Mouse (Mus musculus) testis, adult 2 months (tissue): ENCODE data around the gene Bdh2. TPM values are rescaled to one million over a fixed set of nuclear protein-coding genes. Genes with fewer than 3 reads are reported as not detected.

Experiments
- H3K27ac ChIP-seq: fragments of 200-500 bp; 2 replicates; pipeline ENCODE4 v1.5.1; 2012; ENCODE audit warnings: low read depth, low read length; ENCODE audit not compliant: control insufficient read depth, insufficient read depth
- H3K27me3 ChIP-seq: fragments of 200-500 bp; 2 replicates; pipeline ENCODE4 v1.6.1; 2012; ENCODE audit warnings: mild to moderate bottlenecking, low read length, moderate library complexity; ENCODE audit not compliant: control insufficient read depth, insufficient read depth
- H3K36me3 ChIP-seq: fragments of 200-500 bp; 2 replicates; pipeline ENCODE4 v1.6.1; 2012; ENCODE audit warnings: mild to moderate bottlenecking, low read length; ENCODE audit not compliant: control insufficient read depth, insufficient read depth
- H3K4me1 ChIP-seq: fragments of 200-500 bp; 2 replicates; pipeline ENCODE4 v1.6.1; 2012; ENCODE audit warnings: low read length; ENCODE audit not compliant: control insufficient read depth, insufficient read depth
- H3K4me3 ChIP-seq: fragments of 200-500 bp; 2 replicates; pipeline ENCODE4 v1.5.1; 2012; ENCODE audit warnings: low read depth, mild to moderate bottlenecking, low read length, moderate library complexity, mixed read lengths; ENCODE audit not compliant: control insufficient read depth
- CTCF ChIP-seq: fragments of 200-500 bp; IDR thresholded peaks from 2 replicates; pipeline ENCODE4 v1.5.1; 2012; ENCODE audit warnings: low read depth, mild to moderate bottlenecking, inconsistent platforms, low read length, moderate library complexity; ENCODE audit not compliant: control insufficient read depth, insufficient read depth, insufficient replicate concordance
- POLR2A ChIP-seq: fragments of 200-500 bp; IDR thresholded peaks from 2 replicates; pipeline ENCODE4 v1.6.1; 2012; ENCODE audit warnings: low read depth, mild to moderate bottlenecking, inconsistent platforms, low read length, moderate library complexity; ENCODE audit not compliant: control insufficient read depth
- polyA plus RNA-seq: library from polyadenylated mRNA; depleted of rRNA; stranded (reverse); fragments of >200 nt; gene quantifications from 2 replicates; pipeline ENCODE4 v1.2.3, GENCODE M21; 2012

Gene Bdh2
- polyA plus RNA-seq, 1 experiment: 1.6 TPM

GRCm38 (mm10) chr3:135254784-135255183 lies 26.2 kb upstream of the Bdh2 start:
- Histone ChIP-seq H3K4me3 (no peak overlapping the region), H3K27ac (no peak overlapping the region), H3K4me1 (no peaks in the 10 kb centered on the region), H3K27me3 (no peaks in the 10 kb centered on the region), H3K36me3 (peaks cover 6% of the 10 kb centered on the region)
- no peak for TF ChIP-seq CTCF
- TF ChIP-seq POLR2A: no peak

- H3K4me1 ChIP-seq: no peaks in the 10 kb centered on the region
- no peaks in the 10 kb centered on the region for H3K27me3 ChIP-seq
- H3K27ac ChIP-seq: no peak overlapping the region
- H3K4me3 ChIP-seq: no peak overlapping the region
- TF ChIP-seq POLR2A (no peak), CTCF (no peak)
- H3K36me3 ChIP-seq: peaks cover 3% of the 10 kb centered on the region
Observed at GRCm38 (mm10) chr3:135258919-135259318, 22.1 kb upstream of the Bdh2 start.

- H3K27ac ChIP-seq: no peak overlapping the region
- no peaks in the 10 kb centered on the region for H3K4me1 ChIP-seq
- no peak overlapping the region for H3K4me3 ChIP-seq
- TF ChIP-seq POLR2A (no peak), CTCF (no peak)
- no peaks in the 10 kb centered on the region for H3K27me3 ChIP-seq
- H3K36me3 ChIP-seq: peaks cover 3% of the 10 kb centered on the region
Observed at GRCm38 (mm10) chr3:135260233-135260632, 20.8 kb upstream of the Bdh2 start.

- H3K4me3 ChIP-seq: no peak overlapping the region
- H3K36me3 ChIP-seq: 0 out of 2 replicates have a peak, but pooled peaks cover 2% of the 10 kb centered on the region
- TF ChIP-seq POLR2A (no peak), CTCF (no peak)
- H3K27me3 ChIP-seq: no peaks in the 10 kb centered on the region
- H3K4me1 ChIP-seq: no peaks in the 10 kb centered on the region
- no peak overlapping the region for H3K27ac ChIP-seq
Observed at GRCm38 (mm10) chr3:135268616-135269015, 12.4 kb upstream of the Bdh2 start.

GRCm38 (mm10) chr3:135269391-135269990 lies 11.5 kb upstream of the Bdh2 start:
- H3K36me3 ChIP-seq: 0 out of 2 replicates have a peak, but pooled peaks cover 2% of the 10 kb centered on the region
- no peak overlapping the region for H3K27ac ChIP-seq
- H3K4me3 ChIP-seq: no peak overlapping the region
- TF ChIP-seq POLR2A (no peak), CTCF (no peak)
- H3K4me1 ChIP-seq: no peaks in the 10 kb centered on the region
- no peaks in the 10 kb centered on the region for H3K27me3 ChIP-seq

GRCm38 (mm10) chr3:135272627-135273026 lies 8.4 kb upstream of the Bdh2 start:
- H3K4me1 ChIP-seq: no peaks in the 10 kb centered on the region
- no peaks in the 10 kb centered on the region for H3K27me3 ChIP-seq
- TF ChIP-seq CTCF (no peak), POLR2A (no peak)
- no peak overlapping the region for H3K4me3 ChIP-seq
- no peak overlapping the region for H3K27ac ChIP-seq
- H3K36me3 ChIP-seq: 0 out of 2 replicates have a peak, but pooled peaks cover 2% of the 10 kb centered on the region

GRCm38 (mm10) chr3:135273047-135273446 lies 8.0 kb upstream of the Bdh2 start:
- Histone ChIP-seq H3K27ac (no peak overlapping the region), H3K36me3 (0 out of 2 replicates have a peak, but pooled peaks cover 2% of the 10 kb centered on the region), H3K27me3 (no peaks in the 10 kb centered on the region), H3K4me3 (no peak overlapping the region), H3K4me1 (no peaks in the 10 kb centered on the region)
- TF ChIP-seq POLR2A (no peak), CTCF (no peak)
